Mouse (Mus musculus) kidney, adult 2 months (tissue): Measurements from ENCODE around the gene Spaca9.

Source experiments
- CTCF ChIP-seq: fragments of 200-500 bp; conservative IDR thresholded peaks from 2 replicates; pipeline ENCODE4 v1.5.1; 2011; ENCODE audit warnings: low read depth, mild to moderate bottlenecking, control low read depth, low read length, moderate library complexity, mixed read lengths; ENCODE audit not compliant: insufficient read depth, insufficient read length
- POLR2A ChIP-seq: fragments of 200-500 bp; IDR thresholded peaks from one replicate; pipeline ENCODE4 v1.6.1; 2011; ENCODE audit warnings: low read depth, low read length, control low read depth

- no peak for TF ChIP-seq CTCF
- no peak for TF ChIP-seq POLR2A
Observed at GRCm38 (mm10) chr2:28685895-28686294, 13.6 kb downstream of the Spaca9 start.
